Mouse (Mus musculus): Measurements from ENCODE around the gene Pcdh15.

Gene Pcdh15

DNA sequence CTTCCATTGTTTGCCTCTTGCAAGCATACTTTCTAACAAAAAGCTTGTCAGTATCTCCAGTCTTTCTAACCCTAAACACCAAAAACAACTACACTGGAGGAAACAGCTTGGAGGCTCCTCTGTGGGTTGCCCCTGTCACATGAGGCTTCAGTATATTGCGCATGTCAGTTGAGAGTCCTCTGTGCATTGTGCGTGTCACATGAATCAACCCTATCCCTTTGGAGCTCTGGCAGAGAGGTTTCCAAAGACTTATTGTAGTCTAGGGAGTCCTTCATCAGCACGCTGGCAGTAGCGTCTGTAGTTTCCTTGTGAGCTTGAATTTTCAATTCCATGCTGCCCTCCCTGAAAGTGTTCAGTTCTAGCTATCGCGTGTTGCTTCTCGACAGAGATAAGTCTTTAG, 1236.3 kb downstream of the Pcdh15 start:
- DNase-seq = no peak

GRCm38 (mm10) chr10:74339247-74340160, 1240.4 kb downstream of the Pcdh15 start:
- no peak for DNase-seq

DNA sequence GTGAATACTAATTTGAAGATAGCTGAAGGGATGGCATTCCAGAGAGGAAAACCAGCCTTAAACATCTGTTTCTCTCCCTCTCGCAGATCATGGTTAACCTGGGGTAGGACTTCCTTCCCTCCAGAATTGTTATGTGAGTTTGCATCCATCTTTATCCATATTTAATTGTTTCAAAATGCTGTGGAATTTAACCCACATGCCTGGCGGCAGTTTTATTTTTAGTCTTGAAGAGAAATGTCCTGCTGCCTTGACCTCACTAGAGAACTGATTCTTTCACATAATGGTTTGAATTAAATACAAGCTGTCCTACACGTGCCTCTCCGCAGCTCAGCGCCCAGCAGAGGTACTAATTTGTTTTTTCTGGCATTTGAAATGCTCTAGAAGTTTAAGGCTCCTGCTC, 1260.4 kb downstream of the Pcdh15 start:
- no peak for DNase-seq

GRCm38 (mm10) chr10:74378697-74379096, 1279.6 kb downstream of the Pcdh15 start:
- DNase-seq = no peak

- DNase-seq = no peak
Observed at GRCm38 (mm10) chr10:74379276-74380134, 1280.4 kb downstream of the Pcdh15 start.

DNA sequence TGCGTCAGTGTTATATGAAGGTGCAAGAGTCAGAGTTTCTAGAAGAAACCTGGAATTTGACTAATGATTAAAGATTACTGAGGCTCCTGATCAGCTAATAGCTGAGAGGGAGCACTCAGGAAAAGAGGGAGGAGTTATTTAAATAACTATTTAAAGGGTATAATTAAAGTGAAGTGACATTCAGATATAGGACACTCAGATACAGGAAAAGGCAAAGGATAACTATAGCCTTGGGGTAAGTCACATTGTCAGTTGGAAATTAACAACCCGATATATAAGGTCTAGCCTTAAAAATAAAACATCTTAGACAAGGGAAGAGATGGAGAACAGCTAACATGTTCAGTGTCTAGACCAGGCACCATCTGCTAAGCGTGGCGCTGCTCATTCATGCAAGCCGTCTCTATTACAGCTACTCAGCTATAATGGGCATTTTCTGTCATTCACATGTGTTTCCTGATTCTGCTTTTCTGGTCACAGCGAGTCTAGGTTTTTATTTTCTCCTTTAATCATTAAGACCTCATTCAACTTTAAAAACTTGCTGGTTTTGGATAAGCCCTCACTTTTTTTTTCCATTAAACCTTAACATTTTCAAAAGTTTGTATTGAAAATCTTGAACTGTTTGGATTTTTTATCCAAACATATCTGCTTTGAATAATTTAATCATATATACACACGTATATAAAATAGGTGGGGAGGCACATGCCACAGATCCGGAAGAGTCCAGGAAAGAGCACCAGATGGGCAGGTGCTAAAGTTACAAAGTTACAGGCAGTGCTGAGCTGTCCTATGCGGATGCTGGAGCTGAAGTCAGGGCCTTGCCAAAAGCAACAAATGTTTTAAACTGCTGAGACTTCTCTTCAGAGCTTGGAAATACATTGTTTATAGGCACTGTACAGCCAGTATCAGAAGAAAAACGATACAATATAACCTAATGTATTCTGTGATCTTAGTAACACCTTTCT, 1288.7 kb downstream of the Pcdh15 start:
- DNase-seq = peak; percentile 4

- DNase-seq = no peak
Observed at GRCm38 (mm10) chr10:74403111-74403510, 1304.0 kb downstream of the Pcdh15 start.

DNA sequence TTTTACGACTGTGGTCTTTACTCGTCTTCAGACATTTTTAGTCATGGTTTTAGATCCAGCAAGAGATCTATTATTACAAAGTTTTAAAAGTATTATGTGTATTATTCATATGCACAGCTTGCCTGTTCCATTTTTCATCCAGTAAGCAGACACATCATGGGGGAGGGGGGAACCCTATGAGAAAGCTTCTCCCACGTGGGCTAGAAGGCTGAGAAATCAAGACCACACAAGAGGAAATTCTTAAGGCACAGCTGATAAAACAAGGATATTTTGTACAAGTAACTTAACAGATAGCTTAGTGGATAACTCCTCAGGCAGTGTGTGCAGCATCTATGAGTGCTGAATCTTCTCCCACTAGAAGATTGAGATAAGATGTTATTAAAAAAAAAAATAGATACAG, 1314.9 kb downstream of the Pcdh15 start:
- DNase-seq = no peak

DNA sequence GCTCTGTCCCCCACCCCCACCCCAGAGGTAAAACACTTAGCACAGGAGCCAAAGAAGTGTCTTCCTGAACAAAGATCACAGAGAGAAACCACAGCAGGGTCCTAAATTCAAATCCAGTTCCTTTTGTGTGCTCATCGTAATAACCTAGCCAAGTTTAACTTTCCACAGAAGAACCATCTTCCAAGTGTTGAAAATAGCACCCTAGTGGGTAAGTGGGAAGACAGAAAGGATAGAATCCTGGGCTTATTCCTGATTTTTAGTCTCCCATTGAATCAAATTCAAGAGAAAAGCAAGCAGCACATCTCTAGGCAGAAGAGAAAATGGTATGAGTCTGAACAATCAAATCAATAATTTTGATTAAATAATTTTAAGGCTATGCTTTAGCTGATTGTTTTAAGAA, 1315.8 kb downstream of the Pcdh15 start:
- DNase-seq = no peak

- DNase-seq = no peak
Observed at GRCm38 (mm10) chr10:74415359-74415758, 1316.2 kb downstream of the Pcdh15 start.

DNA sequence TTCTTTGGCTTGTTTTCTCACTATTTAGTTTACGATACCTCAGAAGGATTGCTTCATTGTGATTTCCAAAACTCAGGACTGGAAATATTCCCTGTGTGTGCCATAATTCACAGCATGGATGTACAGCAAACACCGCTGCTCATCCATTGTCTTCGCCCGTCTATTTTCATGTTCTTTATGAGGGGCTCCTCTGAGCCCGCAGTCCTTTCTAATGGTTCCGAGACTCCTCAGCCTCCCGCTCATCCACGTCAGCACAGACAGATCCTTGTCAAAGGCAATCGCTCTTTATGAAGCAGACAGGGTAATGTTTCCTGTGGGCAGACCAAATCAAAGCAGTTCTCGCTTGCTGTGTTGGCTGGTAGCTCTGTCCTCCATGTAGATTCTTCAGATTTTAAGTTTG, 1316.8 kb downstream of the Pcdh15 start:
- no peak for DNase-seq

DNA sequence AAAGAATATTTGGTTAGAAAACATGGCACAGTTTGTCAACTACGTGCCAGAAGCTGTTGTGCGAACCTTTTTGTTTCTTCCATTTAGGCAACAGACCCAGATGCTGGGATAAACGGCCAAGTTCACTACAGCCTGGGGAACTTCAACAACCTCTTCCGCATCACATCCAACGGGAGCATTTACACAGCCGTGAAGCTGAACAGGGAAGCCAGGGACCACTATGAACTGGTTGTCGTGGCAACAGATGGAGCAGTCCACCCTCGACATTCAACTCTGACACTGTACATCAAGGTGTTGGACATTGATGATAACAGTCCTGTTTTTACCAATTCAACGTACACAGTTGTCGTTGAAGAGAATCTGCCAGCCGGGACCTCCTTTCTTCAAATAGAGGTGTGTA, 1350.9 kb downstream of the Pcdh15 start:
- no peak for DNase-seq

DNA sequence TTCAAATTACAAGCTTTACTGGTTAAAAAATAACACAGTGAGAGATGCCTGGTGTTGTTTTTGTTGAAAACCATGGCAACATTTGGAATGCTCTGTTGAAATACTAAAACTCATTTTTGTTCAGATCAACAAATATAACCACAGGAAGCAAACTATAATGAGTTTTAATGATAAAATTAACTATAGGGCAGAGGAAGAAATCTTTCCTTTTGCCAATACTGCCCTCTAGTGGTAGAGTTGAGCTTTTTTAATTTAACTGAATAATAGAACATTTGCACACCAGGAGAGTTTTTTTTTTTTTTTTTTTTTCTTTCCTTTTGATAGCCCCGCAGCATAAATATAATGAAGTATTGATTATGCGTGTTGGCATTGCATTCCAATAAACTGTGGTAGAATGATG, 1364.8 kb downstream of the Pcdh15 start:
- DNase-seq = no peak

- no peak for DNase-seq
Observed at GRCm38 (mm10) chr10:74480779-74481178, 1381.6 kb downstream of the Pcdh15 start.

GRCm38 (mm10) chr10:74512315-74512714, 1413.2 kb downstream of the Pcdh15 start:
- DNase-seq = no peak

- DNase-seq = no peak
Observed at GRCm38 (mm10) chr10:74513743-74514142, 1414.6 kb downstream of the Pcdh15 start.

DNA sequence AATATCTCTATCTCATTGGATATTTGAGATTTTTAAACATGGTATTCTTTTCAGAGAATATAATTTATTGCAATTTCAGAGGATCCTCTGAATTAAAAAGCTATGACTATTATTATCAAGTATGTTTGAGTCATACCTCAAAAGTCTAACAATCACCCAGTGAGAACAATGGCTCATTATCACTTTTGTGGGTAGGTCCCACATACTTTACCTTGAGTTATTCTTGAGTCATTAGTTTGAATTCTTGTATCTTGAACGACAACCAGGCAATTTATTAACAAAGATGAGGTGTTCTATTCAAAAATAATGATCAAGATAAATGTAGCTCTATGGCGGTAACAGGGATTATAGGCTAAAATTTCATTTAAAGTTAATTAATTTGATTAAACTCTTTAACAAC, 1439.2 kb downstream of the Pcdh15 start:
- no peak for DNase-seq

DNA sequence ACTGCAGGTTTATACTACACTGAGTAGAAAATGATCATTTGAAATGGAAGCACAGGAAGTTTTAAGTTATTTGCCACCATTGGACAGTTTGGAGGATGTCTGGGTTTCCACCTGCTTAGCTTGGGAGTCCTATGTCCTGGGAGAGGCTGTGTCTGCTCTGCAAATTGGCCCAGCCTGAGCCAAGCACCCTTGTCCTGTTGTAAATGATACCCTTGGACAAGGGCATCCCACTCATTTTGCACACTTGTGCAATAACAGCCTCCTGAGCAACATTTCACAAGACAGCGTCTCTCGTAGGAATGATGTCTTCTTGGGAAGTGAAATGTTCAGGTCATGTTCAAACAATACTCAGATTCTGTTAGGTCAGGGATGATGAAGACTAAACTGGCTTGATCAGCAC, 1456.2 kb downstream of the Pcdh15 start:
- no peak for DNase-seq

DNA sequence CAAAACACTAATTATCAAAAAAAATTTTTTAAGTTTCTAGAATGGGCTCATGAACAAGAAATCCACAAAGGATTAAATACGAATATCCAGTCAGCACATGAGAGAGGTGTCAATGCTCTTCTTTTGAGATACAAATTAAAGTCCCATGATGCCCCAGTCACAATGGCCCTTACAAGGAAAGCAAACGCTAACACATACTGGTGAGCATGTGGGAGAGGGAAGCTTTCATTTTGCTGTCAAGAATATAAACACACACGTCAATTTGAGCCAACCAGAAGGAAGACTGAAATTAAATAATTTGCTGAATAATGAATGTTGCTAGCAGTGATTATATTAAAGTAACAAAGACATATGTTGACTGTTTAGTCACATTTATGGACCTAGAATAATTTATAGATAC, 1470.5 kb downstream of the Pcdh15 start:
- no peak for DNase-seq

DNA sequence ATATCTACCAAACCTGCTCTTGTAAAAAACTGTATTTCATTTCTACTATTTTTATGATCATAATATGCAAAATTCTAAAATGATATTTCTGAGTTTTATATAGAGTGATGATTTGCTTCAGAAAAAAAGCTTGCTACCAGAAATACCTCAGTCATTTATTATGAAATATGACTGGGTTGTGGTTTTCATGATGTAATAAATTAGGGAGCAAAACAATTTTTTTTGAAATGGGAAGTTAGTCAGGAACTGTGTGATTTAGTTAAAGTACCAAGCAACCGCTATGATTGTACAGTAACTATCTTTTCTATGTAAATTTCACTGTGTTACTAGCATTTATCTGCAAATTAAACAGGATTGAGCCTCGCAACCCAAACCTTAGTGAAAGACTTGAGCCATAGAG, 1480.8 kb downstream of the Pcdh15 start:
- DNase-seq = no peak

- DNase-seq = no peak
Observed at GRCm38 (mm10) chr10:74591799-74592198, 1492.7 kb downstream of the Pcdh15 start.

- DNase-seq = no peak
Observed at GRCm38 (mm10) chr10:74607683-74608082, 1508.5 kb downstream of the Pcdh15 start.

DNA sequence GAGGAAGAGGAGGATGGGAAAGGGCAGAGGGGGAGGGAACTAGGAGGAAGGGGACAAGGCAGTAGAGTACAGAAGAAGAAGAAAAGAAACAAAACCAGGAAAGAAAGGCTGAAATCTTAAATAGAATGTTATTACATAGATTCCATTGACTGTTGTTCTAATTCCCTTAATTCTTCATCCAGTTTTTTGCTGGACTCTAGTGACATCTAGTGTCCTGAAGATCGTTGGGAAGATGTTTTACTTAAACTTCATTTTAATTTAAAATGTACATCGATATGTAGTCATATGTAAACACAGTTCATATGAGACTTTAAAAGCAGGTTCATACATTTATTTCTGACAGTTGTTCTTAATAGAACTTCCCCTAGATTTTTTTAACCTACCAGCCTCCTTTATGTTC, 1522.7 kb downstream of the Pcdh15 start:
- no peak for DNase-seq
